ENCODE assay signal across 8 mouse cellular contexts in genomic region chr11:95041139-95041609, GRCm38 (mm10). TPM values are rescaled to one million over a fixed set of nuclear protein-coding genes. Genes with fewer than 3 reads are reported as not detected.
DNase-seq lines count a peak whose midpoint lies in the region; ATAC-seq and TF ChIP-seq lines count a peak whose summit lies in the region.

TSS of gene Pdk2 (minus strand) at chr11:95041354.

- H3K4me3 ChIP-seq in hindbrain, embryonic 12.5 days, result peak within 1 kb of the TSS; percentile 67
- peak within 1 kb of the TSS; percentile 65 for H3K4me3 ChIP-seq in lung, postnatal 0 days (ENCODE audit: low read depth, low read length)

- no peaks in the 10 kb centered on the region for H3K9me3 ChIP-seq in hindbrain, embryonic 12.5 days (replicated peaks)
- no peaks in the 10 kb centered on the region for H3K9me3 ChIP-seq in lung, postnatal 0 days (ENCODE audit: low read length)

- peaks cover 24% of the 10 kb centered on the region for H3K4me1 ChIP-seq in hindbrain, embryonic 12.5 days
- peaks cover 14% of the 10 kb centered on the region; the same call in 1 of the 2 replicates for H3K4me1 ChIP-seq in lung, postnatal 0 days (ENCODE audit: insufficient read depth, low read depth, low read length)

- peak; percentile 96 for ATAC-seq in hindbrain, embryonic 12.5 days (ENCODE audit: low FRiP score)
- ATAC-seq in lung, postnatal 0 days, result peak; percentile 96

- TF ChIP-seq CTCF in lung, postnatal 0 days (IDR thresholded peaks at IDR 0.05), result no peak

- peak within 1 kb of the TSS; percentile 36; the same call in 1 of the 2 replicates for H3K27ac ChIP-seq in hindbrain, embryonic 12.5 days
- peak within 1 kb of the TSS; percentile 90 for H3K27ac ChIP-seq in lung, postnatal 0 days (ENCODE audit: low read length)

- 0 out of 2 replicates have a peak, but pooled peaks cover 4% of the 10 kb centered on the region for H3K36me3 ChIP-seq in hindbrain, embryonic 12.5 days
- peaks cover 10% of the 10 kb centered on the region; the same call in 1 of the 2 replicates for H3K36me3 ChIP-seq in lung, postnatal 0 days (ENCODE audit: insufficient read depth, low read length)

- peak; percentile 92 for DNase-seq in T-cell, adult 2 months (ENCODE audit: low spot score)
- DNase-seq in cerebellum, postnatal 25 days, result peak; percentile 96 to 97
- peak; percentile 97 for DNase-seq in frontal cortex, postnatal 14 days (ENCODE audit: low spot score in 2 of 2)
- peak; percentile 94 to 95 for DNase-seq in layer of hippocampus, postnatal 10 days (ENCODE audit: low spot score in 2 of 2)
- peak; percentile 99 for DNase-seq in lung, postnatal 0 days (ENCODE audit: low spot score)
- DNase-seq in ovary, postnatal 10 days (ENCODE audit: low spot score), result peak; percentile 84
- peak; percentile 95 for DNase-seq in thymus, postnatal 0 days (ENCODE audit: low spot score)

- TF ChIP-seq EP300 in lung, postnatal 0 days (IDR thresholded peaks at IDR 0.05), result no peak; the same call in 1 of the 2 replicates

- H3K4me2 ChIP-seq in hindbrain, embryonic 12.5 days (replicated peaks), result peak within 1 kb of the TSS; percentile 91
- peak within 1 kb of the TSS; percentile 90 for H3K4me2 ChIP-seq in lung, postnatal 0 days (replicated peaks; ENCODE audit: low read depth, low read length)

- peaks cover 9% of the 10 kb centered on the region; the same call in 1 of the 2 replicates for H3K27me3 ChIP-seq in hindbrain, embryonic 12.5 days
- no peaks in the 10 kb centered on the region for H3K27me3 ChIP-seq in lung, postnatal 0 days (replicated peaks; ENCODE audit: insufficient read depth, low read length)

- peak within 1 kb of the TSS; percentile 75 for H3K9ac ChIP-seq in hindbrain, embryonic 12.5 days
- H3K9ac ChIP-seq in lung, postnatal 0 days (replicated peaks; ENCODE audit: low read depth), result peak within 1 kb of the TSS; percentile 67

- under 1% methylated on average over 40 of the region's 41 CpGs for WGBS in hindbrain, embryonic 12.5 days
- WGBS in lung, postnatal 0 days, result under 1% methylated on average over 40 of the region's 41 CpGs

RNA-seq across cellular contexts. Expression of gene Pdk2, which starts in this region (rescaled TPM):
- 22.5 and 25.6 TPM in 2 replicates for polyA plus RNA-seq in hindbrain, embryonic 12.5 days (2016; fragmentation: Nextera tagmentation; extraction: Ambion mirVana)
- total RNA-seq in layer of hippocampus, postnatal 10 days (2021), result 10 to 100 TPM; 48.9 to 49.7 TPM
- polyA plus RNA-seq in lung, postnatal 0 days (2015; fragmentation: Nextera tagmentation; extraction: Ambion mirVana), result 39.3 and 51.1 TPM in 2 replicates
- polyA plus RNA-seq in thymus, postnatal 0 days (2015; fragmentation: Nextera tagmentation; extraction: Ambion mirVana), result 13.0 and 13.9 TPM in 2 replicates

Comparison
In these comparisons a context has a peak if more than half of its experiments do, and no peak if none do; other contexts are left out.
1. Peak in every context shown above with its lines: DNase-seq, ATAC-seq, H3K4me3 ChIP-seq and H3K27ac ChIP-seq.